Mouse (Mus musculus): Measurements from ENCODE around the gene Zfp609.
"Not testable (repeated sequence)": the region's sequence is repeated elsewhere in the genome, so short reads cannot be mapped to it uniquely, and the experiment has no call there.

Zfp609 gene

GRCm38 (mm10) chr9:65811784-65812183, 15.6 kb downstream of the Zfp609 start:
- DNase-seq: no peak

DNA sequence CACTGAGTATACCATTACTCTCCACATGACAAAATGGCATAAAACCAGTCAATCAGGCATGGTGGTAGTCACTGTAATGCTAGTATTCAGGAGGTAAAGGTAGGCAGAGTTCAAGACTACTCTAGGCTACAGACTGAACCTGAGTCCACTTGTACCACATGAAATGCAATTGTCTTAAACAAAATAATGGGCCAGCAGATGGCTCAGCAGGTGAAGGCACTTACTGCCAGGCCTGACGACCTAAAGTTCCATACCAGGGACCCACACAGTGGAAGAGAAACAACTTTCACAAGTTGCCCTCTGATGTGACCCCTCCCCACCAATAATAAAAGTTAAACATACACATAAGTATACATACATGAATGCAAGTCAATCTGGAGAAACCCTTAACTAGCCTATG, 19.5 kb downstream of the Zfp609 start:
- DNase-seq: no peak

GRCm38 (mm10) chr9:65807251-65807650, 20.1 kb downstream of the Zfp609 start:
- DNase-seq: no peak

DNA sequence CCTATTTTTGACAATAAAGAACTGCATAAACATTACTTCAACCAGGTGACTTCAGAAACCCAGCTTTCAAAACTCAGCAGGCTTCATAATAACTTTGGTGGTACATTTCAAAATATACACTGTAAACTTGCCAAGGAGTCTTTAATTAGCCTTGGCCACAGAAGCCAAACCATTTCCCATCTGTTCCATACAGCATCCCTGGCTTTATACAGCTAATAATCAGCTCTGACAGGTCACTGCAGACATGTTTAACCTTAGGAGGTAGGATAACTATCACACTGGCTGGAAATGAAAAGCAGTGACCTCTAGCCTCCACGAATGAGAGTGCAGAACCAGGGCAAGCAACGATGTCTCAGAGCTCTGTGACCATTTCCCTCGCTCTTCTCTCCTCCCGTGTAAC, 27.6 kb downstream of the Zfp609 start:
- no peak for DNase-seq

DNA sequence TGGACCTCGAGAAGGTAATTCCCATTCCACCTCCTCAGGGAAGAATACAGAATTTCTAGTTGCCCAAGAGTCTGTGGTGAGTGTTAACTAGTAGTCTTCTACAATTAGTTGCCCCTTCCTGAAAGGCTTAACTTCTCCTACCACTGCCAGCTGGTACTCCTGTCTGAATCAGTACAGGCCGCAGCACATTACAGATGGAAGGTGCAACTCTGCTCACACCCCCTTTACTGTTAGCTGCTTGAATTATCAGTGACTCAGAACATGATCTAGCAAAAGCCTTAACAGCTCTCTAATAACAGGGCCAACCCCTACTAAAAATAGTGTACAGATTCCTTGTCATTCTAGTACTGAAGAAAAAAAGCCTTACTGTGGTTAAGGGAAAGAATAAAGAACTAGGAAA, 31.7 kb downstream of the Zfp609 start:
- no peak for DNase-seq

DNA sequence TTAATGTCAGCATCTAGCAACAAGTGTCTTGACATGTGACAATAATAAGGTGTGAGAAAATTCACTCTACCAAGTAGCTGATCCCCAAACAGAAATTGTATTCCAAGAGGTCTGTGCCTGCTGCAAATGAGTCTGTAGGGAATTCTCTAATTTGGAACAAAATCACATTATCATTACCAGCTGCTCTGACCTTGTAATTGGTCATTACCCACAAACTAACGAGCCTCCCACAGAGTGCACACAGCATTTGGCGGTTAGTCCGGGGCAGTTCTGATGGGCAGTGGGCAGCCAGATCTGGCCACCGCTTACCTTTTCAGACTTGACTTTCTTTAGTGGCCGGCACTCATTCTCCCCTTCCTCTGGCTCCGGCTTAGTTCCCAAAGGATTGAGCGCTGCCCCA, 33.1 kb downstream of the Zfp609 start:
- DNase-seq: no peak

- no peak for DNase-seq
These were observed 33.9 kb downstream of the Zfp609 start for GRCm38 (mm10) chr9:65793506-65793905.

GRCm38 (mm10) chr9:65793086-65793485, 34.3 kb downstream of the Zfp609 start:
- DNase-seq: no peak

DNA sequence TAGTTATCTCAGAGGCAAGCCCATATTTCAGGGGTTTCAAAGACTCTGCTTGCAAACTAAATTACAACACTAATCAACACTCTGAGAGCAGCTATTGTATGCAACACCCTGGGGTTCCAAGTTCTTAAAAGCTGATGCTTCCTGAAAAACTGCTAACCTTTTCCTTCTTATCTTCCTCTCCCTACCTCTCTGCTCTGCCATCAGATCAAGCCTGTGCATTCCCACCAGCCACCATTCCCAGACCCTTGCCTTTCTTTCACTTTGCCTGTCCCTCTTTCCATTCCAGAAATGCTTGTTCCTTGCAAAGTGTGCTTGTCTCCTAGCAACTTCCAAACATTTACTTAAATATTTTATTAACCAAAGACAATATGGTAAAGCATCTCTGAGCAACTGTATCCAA, 35.5 kb downstream of the Zfp609 start:
- DNase-seq: no peak

- DNase-seq: peak in 1 of 2 experiments; percentile 34
These were observed 36.3 kb downstream of the Zfp609 start for GRCm38 (mm10) chr9:65791106-65791505.

DNA sequence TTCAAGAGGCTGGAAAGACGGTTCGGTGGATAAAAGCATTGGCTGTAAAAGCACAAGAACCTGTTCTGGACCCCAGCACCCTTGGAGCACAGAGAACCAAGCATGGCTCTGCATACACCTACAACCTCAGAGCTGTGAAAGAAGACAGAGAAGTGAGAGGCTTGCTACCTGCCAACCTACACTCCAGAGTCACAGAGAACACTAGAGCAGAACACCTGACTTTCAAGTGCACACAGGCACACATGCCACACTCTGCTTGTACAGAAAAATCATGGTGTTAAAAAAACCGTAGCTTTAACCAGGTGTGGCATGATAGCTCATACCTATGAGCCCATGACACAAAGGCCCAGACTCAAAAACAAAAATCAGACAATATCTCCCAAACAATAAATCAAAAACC, 37.6 kb downstream of the Zfp609 start:
- DNase-seq: peak; percentile 24 to 43

- DNase-seq: no peak
These were observed 38.8 kb downstream of the Zfp609 start for GRCm38 (mm10) chr9:65788556-65788955.

DNA sequence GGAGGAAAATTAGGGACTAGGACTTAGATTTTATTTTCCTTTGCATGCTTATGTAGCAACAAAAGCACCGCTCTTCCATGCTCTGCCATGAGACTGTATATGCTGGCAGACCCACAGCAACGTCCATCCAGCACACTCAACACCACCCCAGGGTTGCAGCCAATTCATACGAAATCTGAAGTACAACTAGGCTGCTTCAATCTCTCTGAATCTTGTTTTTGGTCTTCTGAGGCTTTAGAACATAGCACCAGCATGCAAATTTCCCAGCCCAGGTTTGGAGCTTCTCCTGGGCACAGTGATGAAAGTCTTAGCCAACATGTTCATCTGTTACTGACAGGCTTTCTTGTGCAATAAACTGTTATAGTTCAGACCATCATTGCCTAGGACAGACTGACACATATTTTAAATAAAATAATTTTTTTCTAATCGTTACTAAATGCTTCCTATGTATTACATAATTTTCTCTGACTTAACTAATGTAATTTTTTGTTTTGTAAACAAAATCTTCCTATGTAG, 39.5 kb downstream of the Zfp609 start:
- DNase-seq: no peak

DNA sequence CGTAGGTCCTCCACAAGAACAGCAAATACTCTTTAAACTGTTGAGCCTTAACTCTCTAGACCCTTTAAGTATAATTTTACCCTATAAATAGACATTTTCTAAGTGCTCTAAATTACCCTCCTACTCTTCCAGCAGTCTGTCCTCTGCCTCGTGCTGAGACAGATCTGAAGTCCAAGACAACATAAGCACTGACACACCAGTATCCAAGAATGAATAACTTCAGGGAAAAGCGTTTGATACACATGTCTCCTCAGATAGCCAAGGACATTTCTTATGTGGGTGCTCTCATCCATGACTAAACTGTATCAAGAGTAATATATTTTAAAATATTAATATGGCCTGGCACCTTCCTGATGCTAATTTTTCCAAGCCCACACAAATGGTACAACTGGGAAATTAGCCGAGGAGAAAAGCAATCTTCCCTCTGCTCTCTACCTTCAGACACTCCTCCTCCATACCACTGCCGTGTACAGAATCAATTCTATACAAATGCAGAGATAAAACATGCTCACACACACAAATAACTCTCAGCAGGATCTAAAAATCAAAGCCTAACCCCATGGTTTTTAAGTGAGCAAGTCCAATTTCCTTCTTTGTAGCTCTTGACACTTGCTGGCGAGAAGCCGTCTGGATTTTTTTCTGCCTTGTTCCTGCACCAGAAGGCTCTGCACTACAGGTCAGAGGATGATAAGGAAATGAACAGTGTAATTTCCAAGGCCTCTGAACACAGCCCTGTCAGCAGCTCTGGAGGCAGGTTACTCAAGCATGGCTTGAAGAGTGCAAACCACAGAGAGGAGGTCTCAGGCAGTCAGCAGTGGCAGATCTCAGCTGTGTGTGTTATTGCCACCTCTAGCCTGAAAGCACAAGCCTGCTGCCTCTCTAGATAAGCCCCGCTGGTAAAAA, 40.2 kb downstream of the Zfp609 start:
- peak; percentile 25 to 56 for DNase-seq

DNA sequence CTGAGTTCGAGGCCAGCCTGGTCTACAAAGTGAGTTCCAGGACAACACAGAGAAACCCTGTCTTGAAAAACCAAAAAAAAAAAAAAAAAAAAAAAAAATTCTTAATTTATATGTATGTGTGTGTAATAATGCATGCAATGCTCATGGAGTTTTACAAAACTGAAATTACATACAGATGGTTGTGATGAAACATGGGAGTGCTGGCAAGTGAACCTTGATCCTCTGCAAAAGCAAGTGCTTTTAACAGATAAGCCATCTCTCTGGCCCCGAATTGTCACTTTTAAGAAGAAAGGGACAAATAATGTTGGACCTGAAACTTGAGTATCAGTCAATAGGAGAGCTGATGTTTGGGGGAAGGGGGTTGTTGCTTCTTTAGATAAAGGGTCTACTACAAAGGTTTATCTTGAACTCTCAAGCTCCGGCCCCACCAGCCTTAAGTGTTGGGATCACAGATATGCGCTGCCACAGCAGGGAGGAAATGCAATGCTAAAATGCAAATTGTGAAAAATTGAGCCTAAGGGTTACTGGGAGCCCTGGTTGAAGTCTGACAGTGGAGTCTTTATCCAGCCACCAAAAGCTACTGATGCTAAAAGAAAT, 41.5 kb downstream of the Zfp609 start:
- DNase-seq: no peak

GRCm38 (mm10) chr9:65779619-65780018, 47.7 kb downstream of the Zfp609 start:
- not testable (repeated sequence) for DNase-seq

GRCm38 (mm10) chr9:65776874-65777432, 50.4 kb downstream of the Zfp609 start:
- DNase-seq: no peak

DNA sequence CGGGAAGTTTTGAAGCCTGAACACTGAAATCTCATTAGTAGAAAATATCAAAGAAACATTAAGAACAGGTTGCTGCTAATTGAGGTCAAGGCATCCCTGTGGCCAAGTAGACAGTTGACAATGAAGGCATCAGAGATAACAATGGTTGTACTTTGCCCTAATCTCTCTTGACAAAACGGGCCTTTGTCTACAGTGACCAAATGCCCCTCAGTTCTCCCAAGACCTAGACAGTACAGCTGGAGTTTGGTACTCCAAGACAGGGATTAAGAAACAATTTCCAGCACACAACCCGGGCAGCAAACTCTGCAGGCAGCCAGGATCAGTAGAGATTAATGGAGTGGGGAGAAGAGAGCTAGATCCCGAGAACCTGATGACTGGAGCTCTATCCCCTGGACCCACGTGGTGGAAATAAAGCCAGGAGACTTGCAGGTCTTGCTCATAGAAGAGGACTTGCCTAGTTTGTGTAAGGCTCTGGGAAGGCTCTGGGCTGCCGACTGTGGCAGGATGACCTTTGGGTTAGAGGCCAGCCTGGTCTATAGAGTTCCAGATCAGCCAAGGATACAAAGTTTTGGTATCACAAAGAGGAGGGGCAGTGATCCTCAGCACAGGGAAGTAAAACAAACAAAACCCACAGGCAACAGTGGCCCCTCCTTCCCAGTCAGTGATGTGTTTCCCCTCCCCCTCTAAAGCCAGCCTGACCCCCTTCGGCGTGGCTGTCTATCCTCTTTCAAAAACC, 51.1 kb downstream of the Zfp609 start:
- DNase-seq: no peak

GRCm38 (mm10) chr9:65773783-65774182, 53.6 kb downstream of the Zfp609 start:
- DNase-seq: no peak

- DNase-seq: no peak
These were observed 56.2 kb downstream of the Zfp609 start for GRCm38 (mm10) chr9:65771011-65771664.

DNA sequence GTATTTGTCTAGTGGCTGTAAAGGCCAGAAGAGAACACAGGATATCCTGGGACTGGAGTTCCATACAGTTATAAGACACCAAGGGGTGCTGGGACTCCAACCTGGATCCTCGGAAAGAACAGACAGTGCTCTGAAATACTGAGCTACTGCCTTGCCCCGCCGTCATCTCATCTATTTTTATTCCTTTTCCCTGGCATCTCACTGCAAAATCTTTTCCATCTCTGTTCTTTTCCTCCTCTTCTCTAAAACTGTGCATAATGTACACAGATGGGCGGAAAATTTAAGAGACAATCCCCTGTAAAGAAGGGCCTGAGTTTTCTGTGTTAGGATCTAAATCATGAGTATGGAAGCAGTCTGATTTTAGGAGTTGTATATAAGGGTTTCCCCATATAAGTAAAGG, 64.6 kb downstream of the Zfp609 start:
- DNase-seq: no peak

GRCm38 (mm10) chr9:65759992-65760391, 67.4 kb downstream of the Zfp609 start:
- peak; percentile 14 to 25 for DNase-seq

DNA sequence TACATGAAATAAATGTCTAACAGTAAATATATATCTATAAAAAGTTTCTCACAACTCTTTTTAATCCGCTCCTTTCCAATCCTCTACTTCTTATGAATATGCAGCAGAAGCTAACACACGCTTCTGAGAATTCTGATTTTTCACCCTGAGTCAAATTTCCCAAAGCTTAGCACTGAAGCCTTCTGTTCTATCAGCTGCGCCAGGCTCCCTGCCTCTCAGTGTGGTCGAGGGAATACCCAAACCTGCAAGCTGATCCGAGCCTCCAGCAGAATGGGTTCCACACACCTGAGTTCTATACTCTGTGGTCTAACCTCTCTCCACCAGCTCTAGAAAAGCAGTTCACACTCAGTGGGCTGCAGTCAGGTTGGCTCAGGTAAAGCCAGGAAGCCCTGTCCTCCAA, 68.1 kb downstream of the Zfp609 start:
- no peak for DNase-seq
